Mouse (Mus musculus): Measurements from ENCODE around the gene Cdc42ep1.
A peak's percentile ranks its signal among the peaks of the same experiment; 100 is the strongest.
"Not testable (repeated sequence)": the region's sequence is repeated elsewhere in the genome, so short reads cannot be mapped to it uniquely, and the experiment has no call there.

The Cdc42ep1 gene

DNA sequence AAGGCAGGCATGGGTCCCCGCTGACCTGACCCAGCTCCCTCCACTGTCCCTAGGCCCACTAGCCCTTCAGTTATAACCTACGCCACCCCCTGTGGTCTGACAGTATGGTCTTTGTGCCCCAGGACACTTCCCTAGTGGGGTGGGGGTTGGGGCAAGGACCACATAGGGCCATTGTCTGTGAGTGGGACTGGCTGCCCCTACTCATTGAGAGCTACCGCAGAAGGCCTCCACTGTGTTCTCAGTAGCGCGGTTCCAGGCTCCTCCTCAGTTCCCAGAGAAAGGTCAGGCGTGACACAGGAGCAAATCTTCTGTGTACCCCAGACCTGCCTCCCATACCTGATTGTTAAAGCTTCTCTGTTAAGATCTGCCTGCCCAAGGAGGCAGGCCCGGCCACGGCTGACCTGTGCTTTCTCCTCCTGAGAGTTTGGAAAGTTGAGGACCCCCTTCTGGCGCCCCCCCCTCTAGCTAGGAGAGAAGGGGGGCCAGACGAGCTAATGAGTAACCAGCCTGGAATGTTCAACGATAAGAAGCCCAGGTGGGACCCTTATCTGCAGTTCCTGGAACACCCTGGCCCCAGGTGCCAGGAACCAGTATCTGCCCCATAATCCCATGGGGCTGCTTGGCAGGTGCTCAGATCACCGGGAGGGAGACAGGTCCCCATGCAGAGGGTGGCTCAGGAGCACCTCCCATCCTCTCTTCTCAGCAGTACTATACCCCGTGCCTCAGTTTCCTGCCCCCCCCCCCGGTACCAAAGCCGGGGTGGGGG is 7.8 kb downstream of the Cdc42ep1 start:
- DNase-seq: no peak

DNA sequence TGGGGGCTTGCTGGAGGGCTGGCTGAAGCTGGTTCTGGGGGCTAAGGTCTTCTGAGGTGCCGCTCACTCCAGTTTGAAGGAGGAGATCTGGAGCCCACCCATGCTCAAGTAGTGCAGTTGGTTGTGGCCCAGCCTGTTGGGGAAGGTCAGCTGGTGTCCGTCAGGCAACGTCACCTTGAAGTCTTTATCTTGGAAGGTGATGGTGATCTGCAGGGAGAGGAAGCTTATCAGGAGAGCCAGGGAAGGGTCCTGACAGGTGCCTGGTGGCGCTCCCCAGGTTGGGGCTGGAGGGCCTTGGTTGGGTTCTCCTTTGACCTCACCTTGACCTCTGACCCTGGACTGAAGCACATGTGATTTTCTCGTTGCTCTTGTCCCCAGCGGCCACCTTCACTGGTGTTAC is 8.5 kb downstream of the Cdc42ep1 start:
- no peak for DNase-seq

DNA sequence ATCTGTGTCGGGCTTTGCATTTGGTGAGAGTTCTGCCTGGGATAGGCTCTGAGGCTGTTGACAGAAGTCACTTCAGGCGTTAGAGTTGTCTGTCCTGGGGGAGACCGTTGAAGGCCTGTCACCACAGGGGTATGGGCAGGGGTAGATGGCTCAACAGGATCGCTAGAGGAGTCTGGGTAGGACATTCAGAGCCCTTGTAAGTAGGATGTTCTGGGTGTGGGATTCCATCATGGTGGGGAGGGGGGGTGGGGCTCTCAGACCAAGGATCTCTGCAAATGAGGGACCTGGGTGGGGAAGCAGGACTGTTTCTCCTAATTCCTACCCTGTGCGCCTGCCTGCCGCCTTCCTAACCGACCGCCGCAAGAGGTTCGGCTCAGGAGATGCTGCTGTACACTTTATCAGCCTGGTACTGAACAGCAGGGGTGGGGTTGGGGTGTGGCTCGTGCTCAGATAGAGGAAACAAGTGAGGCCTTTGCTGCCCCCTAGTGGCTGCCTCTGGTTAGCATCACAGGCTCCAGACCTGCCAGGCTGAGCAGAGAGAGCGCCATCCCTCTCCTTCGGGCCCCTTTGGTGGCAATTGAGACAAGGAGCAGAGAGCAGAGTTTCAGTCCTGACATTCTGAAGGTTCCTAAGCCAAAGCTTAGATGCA is 9.2 kb downstream of the Cdc42ep1 start:
- peak; percentile 88 for DNase-seq

DNA sequence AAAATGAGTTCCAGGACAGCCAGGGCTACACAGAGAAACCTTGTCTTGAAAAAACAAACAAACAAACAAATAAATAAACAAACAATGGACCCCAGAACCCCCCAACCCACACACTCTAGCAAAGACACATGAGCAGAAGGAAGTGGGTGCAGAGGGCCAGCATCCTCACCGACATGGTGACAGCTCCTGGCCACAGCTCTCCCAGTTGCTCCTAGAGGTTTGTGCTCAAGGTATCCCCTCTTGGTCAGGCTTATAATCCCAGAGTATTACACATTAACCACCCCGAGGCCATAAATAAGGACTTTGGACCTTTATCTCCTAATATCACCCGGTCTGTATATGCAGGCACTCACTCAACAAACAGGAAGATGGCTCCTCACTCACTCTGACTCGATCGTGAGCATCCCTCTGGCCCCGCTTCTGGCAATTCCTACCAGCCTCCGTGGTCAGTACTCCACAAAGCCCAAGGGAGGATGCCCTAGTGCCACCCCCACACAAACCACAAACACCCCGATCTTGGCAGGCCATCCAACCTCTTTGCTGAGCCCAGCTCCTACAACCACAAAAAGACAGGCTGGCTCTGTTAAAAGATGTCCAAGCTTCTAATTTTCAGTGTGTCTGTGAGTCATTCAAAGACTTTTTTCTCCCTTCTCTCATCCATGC is 13.0 kb downstream of the Cdc42ep1 start, which contains the start of gene Lgals2:
Gene Lgals2, minus strand, starts transcription at position 227 of the 663 bp plus-strand sequence.
- DNase-seq: no peak

DNA sequence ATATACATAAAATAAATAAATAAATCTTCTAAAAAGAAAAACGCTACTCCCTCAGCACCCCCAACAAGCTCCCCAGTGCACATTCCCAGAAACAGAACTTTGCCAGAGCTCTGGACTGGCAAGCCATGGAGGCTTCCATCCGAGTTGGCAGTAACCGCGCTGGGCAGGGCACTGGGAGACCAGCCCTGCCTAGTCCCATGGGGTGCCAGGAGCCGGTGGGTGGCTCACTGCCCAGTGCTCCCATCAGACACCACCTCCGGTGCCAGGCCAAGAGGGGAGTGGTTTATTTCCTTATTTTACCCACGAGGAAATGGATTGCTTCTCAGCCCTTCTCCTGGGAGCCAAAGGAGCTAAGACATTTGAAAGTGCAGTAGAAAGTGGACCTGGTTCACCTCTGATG is 14.6 kb downstream of the Cdc42ep1 start:
- peak; percentile 73 for DNase-seq

DNA sequence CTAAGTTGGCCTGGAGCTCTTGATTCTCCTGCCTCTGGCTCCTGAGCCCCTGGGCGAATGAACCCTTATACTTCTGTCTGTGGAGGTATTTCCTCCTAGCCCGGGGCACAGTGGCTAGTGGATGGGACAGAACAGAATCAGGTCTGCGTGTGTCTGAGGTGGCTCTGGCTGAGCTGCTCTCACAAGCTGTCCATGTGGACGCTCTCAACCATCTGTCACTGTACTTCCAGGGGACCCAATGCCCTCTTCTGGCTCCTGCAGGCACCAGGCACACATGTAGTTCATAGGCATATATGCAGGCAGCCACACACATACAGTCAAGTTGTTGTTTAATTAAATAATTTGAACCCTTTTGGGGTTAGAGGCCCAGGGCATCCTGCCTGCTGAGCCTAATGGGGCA is 16.9 kb downstream of the Cdc42ep1 start:
- peak; percentile 86 for DNase-seq

DNA sequence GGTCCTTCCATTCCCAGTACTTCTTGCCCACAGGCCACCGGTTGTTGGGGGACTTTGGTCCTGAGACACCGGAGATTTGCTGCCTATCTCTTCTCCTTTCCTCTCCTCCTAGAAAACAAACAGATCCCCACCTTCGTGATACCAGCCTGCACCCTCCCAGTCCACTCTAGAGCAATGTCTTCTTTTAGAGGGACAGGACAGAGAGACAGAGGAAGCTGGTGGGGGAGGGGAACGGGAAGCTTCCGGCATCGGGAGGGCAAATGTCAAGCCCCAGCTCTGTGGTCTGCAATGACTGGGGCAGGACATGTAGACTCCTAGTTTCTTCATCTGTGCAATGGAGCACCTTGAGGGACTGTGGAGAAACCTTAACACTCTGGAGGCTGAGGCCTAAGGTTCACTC is 17.3 kb downstream of the Cdc42ep1 start:
- DNase-seq: no peak

DNA sequence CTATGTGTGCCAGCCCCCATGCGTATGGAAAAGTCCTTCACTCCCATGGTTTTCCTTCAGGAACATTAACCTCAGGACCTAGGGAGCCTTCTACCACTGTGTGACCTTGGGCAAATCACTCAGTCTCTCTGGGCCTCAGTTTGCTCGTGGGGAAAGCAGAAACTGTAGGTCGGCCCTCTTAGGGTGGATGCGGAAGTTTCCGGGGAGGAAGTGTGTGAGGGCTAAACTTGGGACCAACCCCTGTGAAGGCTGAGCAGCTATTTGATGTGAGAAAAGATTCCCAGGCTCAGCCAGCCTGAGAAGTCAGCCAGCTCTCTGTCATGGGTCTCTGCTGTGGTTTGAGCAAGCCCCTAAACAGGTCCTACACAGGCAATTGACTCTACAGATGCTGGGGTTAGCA is 19.9 kb downstream of the Cdc42ep1 start:
- no peak for DNase-seq

DNA sequence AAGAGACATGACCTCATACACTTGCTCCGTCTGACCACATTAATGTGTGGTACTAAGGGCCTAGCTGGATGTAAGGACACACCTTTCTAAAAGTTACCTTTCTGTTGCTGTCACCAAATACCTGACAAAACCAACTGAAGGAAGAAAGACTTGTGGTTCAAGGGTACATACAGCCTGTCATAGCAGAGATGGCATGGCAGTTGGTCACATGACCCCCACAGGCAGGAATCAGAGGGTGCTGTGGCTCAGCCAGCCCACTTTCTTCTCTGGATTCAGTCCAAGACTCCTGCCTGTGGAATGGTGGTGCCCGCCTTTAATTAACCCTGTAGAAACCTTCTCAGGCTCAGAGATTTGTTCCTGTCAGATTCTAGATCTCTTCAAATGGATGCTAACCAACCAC is 20.7 kb downstream of the Cdc42ep1 start:
- DNase-seq: no peak

DNA sequence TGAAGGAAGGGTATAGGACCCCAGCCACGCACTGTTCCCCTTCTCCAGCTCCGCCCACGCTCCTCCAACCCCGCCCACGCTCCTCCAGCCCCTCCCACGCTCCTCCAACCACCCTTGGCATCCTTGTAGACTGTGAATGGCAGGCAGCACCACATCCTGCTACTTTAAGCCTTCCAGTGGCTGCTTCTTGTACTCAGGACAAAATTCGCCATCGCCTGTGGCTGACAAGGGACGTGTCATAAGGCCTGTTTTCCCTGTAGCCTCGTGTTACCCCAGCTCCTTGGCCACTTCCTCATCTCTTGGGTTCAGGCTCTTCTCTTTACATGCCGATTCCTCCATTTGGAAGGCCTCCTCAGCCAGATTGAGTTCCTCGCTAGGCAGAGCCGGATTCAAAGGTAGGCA is 21.4 kb downstream of the Cdc42ep1 start:
- DNase-seq: no peak

DNA sequence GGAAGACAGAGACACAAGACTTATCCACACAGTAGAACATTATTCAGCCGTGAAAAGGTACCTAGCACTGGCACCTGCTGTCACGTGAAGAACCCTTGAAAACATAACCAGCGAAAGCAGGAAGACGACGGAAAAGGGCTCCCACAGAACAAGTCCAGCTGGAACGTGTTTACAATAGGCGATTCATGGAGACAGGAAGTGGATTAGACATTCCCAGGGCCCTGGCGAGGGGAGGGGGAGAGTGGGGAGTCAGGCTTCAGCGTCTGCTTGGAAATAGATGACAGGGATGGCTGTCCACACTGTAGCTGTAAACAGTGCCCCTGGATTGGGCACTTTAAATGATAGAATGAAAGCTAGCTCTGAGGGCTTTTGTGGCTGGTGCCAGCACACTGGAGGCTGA is 26.0 kb downstream of the Cdc42ep1 start:
- no peak for DNase-seq

DNA sequence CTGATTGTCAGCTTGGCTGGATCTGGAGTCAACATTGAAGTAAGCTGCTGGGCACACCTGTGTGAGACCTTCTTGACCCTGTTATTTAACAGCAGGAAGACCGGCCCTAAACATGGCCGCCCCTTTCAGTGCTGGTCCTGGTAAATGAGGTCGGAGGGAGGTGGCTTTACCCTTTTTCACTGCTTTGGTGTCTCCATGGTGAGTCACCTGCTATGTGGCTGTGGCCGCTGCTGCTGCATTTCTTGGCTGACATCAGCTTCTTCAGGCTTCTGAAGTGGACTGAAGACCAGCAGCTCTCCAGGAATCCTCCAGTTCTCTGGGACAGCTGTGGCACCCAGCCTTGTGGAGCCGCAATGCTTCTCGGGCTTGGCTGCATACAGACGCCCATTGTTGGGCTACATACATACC is 26.4 kb downstream of the Cdc42ep1 start:
- DNase-seq: no peak

DNA sequence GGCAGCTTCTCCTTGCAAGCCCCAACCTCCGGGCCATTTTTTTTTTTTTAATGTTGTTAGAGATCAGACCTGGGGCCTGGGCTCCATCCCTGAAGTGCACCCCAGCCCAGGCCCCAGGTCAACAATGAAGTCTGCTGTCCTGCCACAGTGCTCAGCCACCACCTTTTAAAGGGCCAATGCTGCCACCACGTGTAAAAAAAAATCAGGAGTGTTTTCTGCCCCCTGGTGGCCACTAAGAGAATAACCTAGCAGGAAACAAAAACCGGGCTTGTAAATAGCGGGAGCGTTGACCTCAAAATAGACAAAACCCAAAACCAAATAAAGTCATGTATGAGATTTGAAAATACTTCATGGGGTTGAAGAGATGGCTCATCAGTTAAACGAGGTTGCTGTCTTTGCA is 27.4 kb downstream of the Cdc42ep1 start:
- DNase-seq: peak; percentile 57

DNA sequence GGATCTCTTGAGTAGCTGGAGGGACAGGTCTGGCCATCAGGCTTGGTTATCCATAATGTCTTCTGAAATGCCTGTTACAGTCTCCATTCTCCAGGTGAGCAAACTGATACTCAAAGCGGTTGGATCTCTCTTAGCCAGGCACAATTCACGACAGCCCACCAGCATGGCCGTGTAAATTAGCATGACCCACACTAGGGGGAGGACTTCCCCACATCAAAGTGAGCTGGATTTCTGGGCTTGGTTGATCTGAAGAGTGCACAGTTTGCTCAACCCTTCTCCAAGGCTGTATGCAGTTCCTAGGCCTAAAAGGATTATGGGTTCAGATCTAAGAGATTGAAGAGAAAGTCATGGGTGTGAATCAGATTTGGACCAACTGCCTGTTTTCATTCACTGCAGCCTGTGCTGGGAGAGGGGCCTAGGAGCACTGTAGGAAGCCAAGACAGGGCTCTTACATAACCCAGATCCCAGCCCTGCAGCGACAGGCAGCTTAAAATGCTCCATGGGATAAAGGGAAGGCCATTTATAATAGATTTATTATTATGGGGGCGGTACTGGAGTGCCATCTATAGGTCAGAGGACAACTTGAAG is 29.7 kb downstream of the Cdc42ep1 start:
- no peak for DNase-seq

DNA sequence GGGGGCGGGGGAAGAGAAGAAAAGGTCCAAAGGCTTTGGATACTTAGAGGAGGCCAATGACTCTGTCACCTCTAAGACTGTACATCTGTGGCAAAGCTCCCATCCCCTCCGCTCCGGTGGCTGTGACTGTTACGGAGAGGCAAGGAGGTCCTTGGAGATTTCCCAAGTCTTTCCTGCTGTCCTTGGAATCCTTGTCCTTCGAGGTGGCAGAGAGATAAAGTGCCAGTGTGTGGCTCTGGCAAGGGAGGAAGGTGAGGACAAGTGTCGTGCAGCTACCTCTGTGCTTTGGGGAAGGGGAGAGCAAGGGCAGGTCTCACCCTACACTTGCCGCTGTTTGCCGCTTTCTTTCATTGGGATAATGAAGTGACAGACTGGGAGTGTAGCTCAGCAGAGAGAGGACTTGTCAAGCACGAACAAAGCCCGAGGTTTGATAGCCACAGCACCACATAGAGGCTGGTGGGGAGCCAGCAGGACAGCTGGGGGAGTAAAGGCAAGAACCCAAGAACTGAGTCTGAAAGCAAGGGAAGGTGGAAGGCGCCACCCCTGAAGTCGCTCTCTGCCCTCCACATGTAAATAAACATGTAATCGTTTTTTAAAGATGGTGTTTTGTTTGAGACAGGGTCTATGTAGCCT is 31.5 kb downstream of the Cdc42ep1 start:
- DNase-seq: no peak

DNA sequence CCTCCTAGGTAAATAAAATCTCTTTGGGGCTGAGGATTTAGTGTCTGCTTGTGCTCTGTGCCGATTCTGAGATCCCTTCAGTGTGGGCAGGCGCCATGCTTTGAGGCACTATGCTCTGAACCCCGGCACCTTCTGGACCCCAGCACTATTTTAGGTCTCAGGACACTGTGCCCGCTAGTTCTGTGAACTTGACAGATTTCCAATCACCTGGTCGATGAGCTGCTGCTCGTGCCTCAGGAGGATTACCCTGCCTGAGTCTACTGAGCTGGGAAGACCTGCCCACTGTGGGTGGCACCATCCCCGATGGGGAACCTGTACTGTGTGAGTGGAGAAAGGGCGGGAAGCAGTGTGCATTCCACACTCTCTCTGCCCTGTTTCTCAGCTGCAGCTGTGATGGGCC is 32.6 kb downstream of the Cdc42ep1 start:
- peak; percentile 60 for DNase-seq

DNA sequence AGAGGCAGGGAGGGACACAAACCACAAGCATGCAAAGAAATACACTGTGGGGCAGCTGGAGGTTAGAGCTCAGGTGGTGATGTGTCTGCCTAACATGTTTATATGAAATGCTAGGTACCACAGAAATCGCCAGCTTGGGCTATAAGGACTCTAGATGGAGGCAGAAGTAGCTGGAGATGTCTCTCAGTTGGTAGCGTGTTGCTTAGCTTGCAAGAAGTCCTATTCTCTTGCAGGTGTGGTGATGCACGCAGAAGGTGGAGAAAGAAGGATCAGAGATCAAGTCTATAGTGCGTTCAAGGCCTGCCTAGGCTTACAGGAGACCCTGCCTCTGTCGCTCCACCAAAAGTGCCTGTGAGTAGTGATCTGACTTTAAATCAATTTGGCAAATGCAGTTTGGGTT is 33.1 kb downstream of the Cdc42ep1 start:
- DNase-seq: peak; percentile 51

DNA sequence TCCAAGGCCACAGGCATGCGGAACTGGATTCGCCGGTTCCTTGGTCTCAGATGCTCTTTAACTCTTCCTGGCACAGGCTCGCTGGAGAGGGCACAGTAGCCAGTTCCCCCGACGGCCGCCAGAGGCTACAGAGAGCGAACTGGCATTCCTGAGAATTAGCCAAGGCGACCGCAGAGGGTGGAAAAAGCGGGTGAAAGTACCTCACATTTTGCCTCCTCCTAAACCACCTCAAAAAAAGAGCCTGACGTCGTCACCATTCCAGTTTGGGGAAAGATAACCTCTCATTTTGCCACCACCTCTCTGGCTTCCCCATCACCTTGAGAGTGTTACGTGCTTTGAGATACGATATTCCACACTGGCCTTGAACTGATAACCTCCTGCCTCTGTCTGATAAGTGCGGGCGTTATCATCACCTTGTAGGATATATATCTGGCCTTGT is 33.9 kb downstream of the Cdc42ep1 start:
- peak; percentile 89 for DNase-seq

DNA sequence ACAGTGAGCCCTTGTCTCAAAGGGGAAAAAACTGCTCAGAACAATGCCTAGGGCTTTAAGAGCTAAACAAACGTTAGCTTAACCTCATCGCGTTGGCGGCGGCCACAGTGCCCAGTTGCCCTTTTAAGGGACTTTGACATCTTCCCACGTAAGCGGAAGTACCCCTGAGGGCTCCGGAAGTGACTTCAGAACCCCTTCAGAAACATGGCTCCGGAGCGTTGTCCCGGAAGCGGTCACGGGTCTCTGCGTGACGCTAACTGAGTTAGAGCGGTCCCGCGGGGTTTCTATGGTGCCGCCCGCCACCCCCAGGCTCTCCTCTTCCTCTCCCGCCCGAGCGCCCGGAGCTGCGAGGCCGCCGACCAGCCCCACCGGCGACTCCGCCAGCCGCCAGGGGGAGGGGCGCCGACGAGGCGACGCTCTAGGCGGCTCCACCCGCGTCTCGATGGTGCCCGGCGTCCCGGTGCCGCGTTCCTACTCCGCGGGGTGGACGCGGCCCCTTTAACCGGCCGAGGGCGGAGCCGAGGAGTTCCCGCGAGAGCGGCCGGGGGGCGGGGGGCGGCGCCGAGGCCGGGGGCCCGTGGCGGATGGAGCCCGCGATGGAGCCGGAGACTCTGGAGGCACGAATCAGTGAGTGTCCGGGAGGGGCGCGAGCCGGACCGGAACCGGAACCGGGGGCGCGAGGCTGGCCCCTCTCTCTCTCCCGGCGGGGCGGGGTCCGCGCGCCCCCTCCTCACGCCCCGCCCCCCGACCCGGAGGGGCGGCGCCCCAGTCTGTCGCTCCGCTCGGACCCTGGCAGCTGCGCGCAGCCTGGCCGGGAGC is 34.8 kb downstream of the Cdc42ep1 start, which contains the start of gene Gga1:
Gene Gga1, plus strand, starts transcription at position 200 of the 819 bp plus-strand sequence.
- peak; percentile 96 for DNase-seq

DNA sequence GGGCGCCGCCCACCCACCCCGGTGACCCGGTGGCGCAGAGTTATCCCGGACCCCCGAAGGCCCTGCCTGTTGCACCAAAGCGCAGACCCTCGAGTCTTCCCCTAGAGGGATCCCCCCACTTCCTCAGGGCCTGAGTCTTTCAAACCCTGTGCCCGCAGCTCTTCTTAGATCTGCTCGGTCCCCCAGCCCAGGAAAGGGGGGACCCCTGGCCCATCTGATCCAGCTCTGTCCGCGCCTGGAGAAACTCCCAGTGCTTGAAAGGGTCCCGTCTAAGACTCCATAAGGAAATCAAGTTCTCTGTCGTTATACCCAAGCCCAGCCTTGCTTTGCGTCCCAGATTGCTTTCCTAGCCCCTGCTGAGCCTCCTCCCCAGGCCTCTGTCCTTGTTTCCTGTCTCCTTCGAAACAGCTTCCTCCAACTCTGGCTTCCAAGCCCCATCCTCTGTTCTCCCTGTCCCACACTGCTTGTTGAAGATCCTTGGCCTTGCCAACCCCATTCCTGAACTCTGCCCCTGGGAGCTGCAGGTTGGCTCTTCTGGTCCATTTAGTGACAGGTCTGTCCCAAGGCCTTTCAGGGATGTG is 35.5 kb downstream of the Cdc42ep1 start:
- no peak for DNase-seq

DNA sequence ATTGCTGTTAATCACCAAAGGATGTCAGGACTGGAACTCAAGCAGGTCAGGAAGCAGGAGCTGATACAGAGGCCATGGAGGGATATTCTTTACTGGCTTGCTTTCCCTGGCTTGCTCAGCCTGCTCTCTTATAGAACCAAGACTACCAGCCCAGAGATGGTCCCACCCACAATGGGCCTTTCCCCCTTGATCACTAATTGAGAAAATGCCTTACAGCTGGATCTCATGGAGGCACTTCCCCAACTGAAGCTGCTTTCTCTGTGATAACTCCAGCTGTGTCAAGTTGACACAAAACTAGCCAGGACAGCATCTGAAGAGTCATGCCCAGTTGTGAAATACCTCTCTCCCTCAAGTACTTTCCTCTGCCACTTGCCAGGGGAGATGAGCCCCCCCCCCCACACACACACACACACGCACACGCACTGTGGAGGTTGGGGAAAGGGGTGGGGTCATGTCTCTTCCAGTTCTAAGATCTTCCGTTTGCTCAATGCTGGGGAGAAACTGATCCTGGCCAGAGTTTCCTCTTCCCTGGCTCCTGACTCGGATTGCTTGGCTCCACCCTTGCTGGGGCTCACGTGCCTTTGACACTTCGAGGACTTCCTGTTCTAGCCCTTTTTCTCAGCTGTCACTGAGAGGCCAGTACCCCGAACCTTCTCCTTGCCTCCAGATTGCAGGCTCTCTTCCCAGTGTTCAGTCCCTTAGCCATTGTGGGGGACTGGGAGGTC is 36.5 kb downstream of the Cdc42ep1 start:
- DNase-seq: not testable (repeated sequence)
